Mouse (Mus musculus) bone marrow macrophage, adult 2 months (primary cell): ENCODE data around the gene Arl2bp. TPM values are rescaled to one million over a fixed set of nuclear protein-coding genes. Genes with fewer than 3 reads are reported as not detected.

ENCODE experiments used
- H3K27ac ChIP-seq: 2 replicates; pipeline ENCODE4 v1.5.1; 2012; ENCODE audit warnings: low read depth, low read length; ENCODE audit not compliant: insufficient read depth
- H3K4me1 ChIP-seq: 2 replicates; pipeline ENCODE4 v1.6.1; 2012; ENCODE audit warnings: low read length; ENCODE audit not compliant: control insufficient read depth, insufficient read depth
- H3K4me3 ChIP-seq: 2 replicates; pipeline ENCODE4 v1.5.1; 2012; ENCODE audit warnings: mild to moderate bottlenecking, low read length, moderate library complexity; ENCODE audit not compliant: insufficient read depth
- CTCF ChIP-seq: IDR thresholded peaks from 2 replicates; pipeline ENCODE4 v1.5.1; 2012; ENCODE audit warnings: low read depth, mild to moderate bottlenecking, low read length, moderate library complexity
- POLR2A ChIP-seq: IDR thresholded peaks from 2 replicates; pipeline ENCODE4 v1.6.1; 2012; ENCODE audit warnings: mild to moderate bottlenecking, low read depth, low read length, borderline replicate concordance
- polyA plus RNA-seq: library from polyadenylated mRNA; stranded (reverse); fragments of >200 nt; gene quantifications from 2 replicates; pipeline ENCODE4 v1.2.4, GENCODE M21; 2012; ENCODE audit not compliant: missing spikeins, insufficient read depth, insufficient read length

Arl2bp gene
- polyA plus RNA-seq, result 25.3 and 32.4 TPM in 2 replicates

GRCm38 (mm10) chr8:94666456-94667308 lies at the start of gene Arl2bp:
Gene Arl2bp, plus strand, starts transcription at chr8:94666600.
- TF ChIP-seq POLR2A (no peak), CTCF (no peak)
- Histone ChIP-seq H3K4me3 (peak within 1 kb of the TSS; percentile 63), H3K27ac (peak within 1 kb of the TSS; percentile 29; the same call in 1 of the 2 replicates), H3K4me1 (peaks cover 5% of the 10 kb centered on the region; the same call in 1 of the 2 replicates)

GRCm38 (mm10) chr8:94624885-94625284 lies 41.5 kb upstream of the Arl2bp start:
- Histone ChIP-seq H3K4me3 (no peak overlapping the region), H3K4me1 (no peaks in the 10 kb centered on the region), H3K27ac (no peak overlapping the region)
- no peak for TF ChIP-seq POLR2A
- no peak for TF ChIP-seq CTCF

- H3K4me3 ChIP-seq, result no peak overlapping the region
- peaks cover 8% of the 10 kb centered on the region for H3K4me1 ChIP-seq
- no peak overlapping the region for H3K27ac ChIP-seq
- TF ChIP-seq CTCF (no peak), POLR2A (no peak)
Measured at GRCm38 (mm10) chr8:94633564-94634194, 32.7 kb upstream of the Arl2bp start.

GRCm38 (mm10) chr8:94634211-94634610 lies 32.2 kb upstream of the Arl2bp start:
- H3K4me1 ChIP-seq, result peaks cover 8% of the 10 kb centered on the region
- no peak overlapping the region for H3K27ac ChIP-seq
- no peak for TF ChIP-seq CTCF
- TF ChIP-seq POLR2A, result no peak
- no peak overlapping the region for H3K4me3 ChIP-seq

GRCm38 (mm10) chr8:94641183-94641582 lies 25.2 kb upstream of the Arl2bp start:
- TF ChIP-seq POLR2A, result no peak
- no peak for TF ChIP-seq CTCF
- Histone ChIP-seq H3K27ac (no peak overlapping the region), H3K4me1 (no peaks in the 10 kb centered on the region), H3K4me3 (no peak overlapping the region)

GRCm38 (mm10) chr8:94641938-94642337 lies 24.5 kb upstream of the Arl2bp start:
- H3K4me1 ChIP-seq, result no peaks in the 10 kb centered on the region

GRCm38 (mm10) chr8:94645202-94645601 lies 21.2 kb upstream of the Arl2bp start:
- H3K27ac ChIP-seq, result no peak overlapping the region

More at GRCm38 (mm10) chr8:94641938-94642337, 24.5 kb upstream of the Arl2bp start:
- Histone ChIP-seq H3K27ac (no peak overlapping the region), H3K4me3 (no peak overlapping the region)
- TF ChIP-seq POLR2A, result no peak
- no peak for TF ChIP-seq CTCF

GRCm38 (mm10) chr8:94646165-94646564 lies 20.2 kb upstream of the Arl2bp start:
- Histone ChIP-seq H3K4me1 (peaks cover 2% of the 10 kb centered on the region; the same call in 1 of the 2 replicates), H3K4me3 (no peak overlapping the region), H3K27ac (no peak overlapping the region)
- TF ChIP-seq CTCF (no peak), POLR2A (no peak)

More at GRCm38 (mm10) chr8:94645202-94645601, 21.2 kb upstream of the Arl2bp start:
- TF ChIP-seq CTCF (no peak), POLR2A (no peak)
- peaks cover 2% of the 10 kb centered on the region; the same call in 1 of the 2 replicates for H3K4me1 ChIP-seq
- H3K4me3 ChIP-seq, result no peak overlapping the region

- Histone ChIP-seq H3K4me1 (peaks cover 2% of the 10 kb centered on the region; the same call in 1 of the 2 replicates), H3K4me3 (no peak overlapping the region), H3K27ac (no peak overlapping the region)
- TF ChIP-seq POLR2A (no peak), CTCF (no peak)
Measured at GRCm38 (mm10) chr8:94649496-94649895, 16.9 kb upstream of the Arl2bp start.
